Mouse (Mus musculus) limb, embryonic 11.5 days (tissue): ENCODE results near the gene Chst1. TPM values are rescaled to one million over a fixed set of nuclear protein-coding genes. Genes with fewer than 3 reads are reported as not detected.

ENCODE experiments used
- microRNA-seq: library from miRNA; unstranded; fragments of <30 nt; microRNA quantifications from one replicate; pipeline ENCODE4, GENCODE M21; 2016
- polyA plus RNA-seq: library from polyadenylated mRNA; unstranded; fragments of >200 nt; fragmentation: Nextera tagmentation; extraction: Ambion mirVana; gene quantifications from 2 replicates; pipeline ENCODE4 v1.2.1, GENCODE M21; 2014

Gene Chst1
- polyA plus RNA-seq, 1 experiment from 2014 or later: 2.3 TPM

Small RNAs within 50 kb of the gene (microRNA-seq; reads per million reads assigned to microRNA genes)
- gene Mir7221 (not detected), gene Mir7222 (not detected)

Other genes starting within 250 kb of the Chst1 start
- 14.2 and 15.1 TPM in 2 replicates for gene Pex16, start 225.0 kb upstream of the Chst1 start, polyA plus RNA-seq
- gene Large2, start 224.8 kb upstream of the Chst1 start, polyA plus RNA-seq: 11.8 and 13.2 TPM in 2 replicates
- 1.2 and 1.9 TPM in 2 replicates for gene 1700029I15Rik, start 217.2 kb upstream of the Chst1 start, polyA plus RNA-seq
- gene Mapk8ip1, start 198.4 kb upstream of the Chst1 start, polyA plus RNA-seq: 15.1 and 19.9 TPM in 2 replicates
- 18.0 and 18.1 TPM in 2 replicates for gene Cry2, start 165.7 kb upstream of the Chst1 start, polyA plus RNA-seq
- 8.2 and 9.8 TPM in 2 replicates for gene Slc35c1, start 139.2 kb upstream of the Chst1 start, polyA plus RNA-seq